Mouse (Mus musculus) liver, embryonic 16.5 days (tissue): ENCODE measurements around the gene Usp43. TPM values are rescaled to one million over a fixed set of nuclear protein-coding genes. Genes with fewer than 3 reads are reported as not detected.

Experiments
- ATAC-seq: fragments of 200-750 bp; cut with Nextera tagmentation; 2 replicates; pipeline ENCODE4 v1.8.0; 2017; ENCODE audit warnings: low read depth, mild to moderate bottlenecking, moderate number of reproducible peaks, moderate library complexity
- H3K27ac ChIP-seq: fragments of 300-500 bp; sonication (generic); 2 replicates; pipeline ENCODE4 v1.5.1; 2014; ENCODE audit warnings: mild to moderate bottlenecking, low read length
- H3K27me3 ChIP-seq: fragments of 300-500 bp; sonication (generic); 2 replicates; pipeline ENCODE4 v1.6.1; 2014; ENCODE audit warnings: low read depth, low read length, mixed read lengths; ENCODE audit not compliant: control insufficient read depth, insufficient read depth
- H3K36me3 ChIP-seq: fragments of 300-500 bp; sonication (generic); 2 replicates; pipeline ENCODE4 v1.6.1; 2014; ENCODE audit warnings: mild to moderate bottlenecking; ENCODE audit not compliant: control insufficient read depth, insufficient read depth
- H3K4me1 ChIP-seq: fragments of 300-500 bp; sonication (generic); 2 replicates; pipeline ENCODE4 v1.6.1; 2014; ENCODE audit warnings: low read depth, low read length, mixed read lengths; ENCODE audit not compliant: control insufficient read depth
- H3K4me2 ChIP-seq: fragments of 300-500 bp; sonication (generic); 2 replicates; pipeline ENCODE4 v1.6.1; 2014; ENCODE audit warnings: low read depth, low read length, mixed read lengths
- H3K4me3 ChIP-seq: fragments of 300-500 bp; sonication (generic); 2 replicates; pipeline ENCODE4 v1.5.1; 2014; ENCODE audit warnings: low read depth, mild to moderate bottlenecking, low read length
- H3K9ac ChIP-seq: fragments of 300-500 bp; sonication (generic); 2 replicates; pipeline ENCODE4 v1.6.1; 2014; ENCODE audit warnings: low read depth, low read length
- H3K9me3 ChIP-seq: fragments of 300-500 bp; sonication (generic); replicated peaks from 2 replicates; pipeline ENCODE4 v1.6.1; 2016; ENCODE audit warnings: low read length; ENCODE audit not compliant: control insufficient read depth
- WGBS: fragments of 180-500 bp; shearing (Covaris S2); extraction: QIAGEN DNeasy Blood & Tissue Kit; methylation state at CpG from one replicate; pipeline ENCODE4 v1.1.7; 2014; ENCODE audit not compliant: insufficient replicate concordance; 5-methylcytosine and 5-hydroxymethylcytosine counted together
- polyA plus RNA-seq: library from polyadenylated mRNA; unstranded; fragments of >200 nt; fragmentation: Nextera tagmentation; extraction: Ambion mirVana; gene quantifications from 2 replicates; pipeline ENCODE4 v1.2.1, GENCODE M21; 2015

Usp43 gene
- polyA plus RNA-seq, 1 experiment from 2014 or later, result 0.08 TPM

GRCm38 (mm10) chr11:67835408-67836078 lies 86.4 kb downstream of the Usp43 start:
- no peak for ATAC-seq
- Histone ChIP-seq H3K27ac (no peak overlapping the region), H3K4me1 (no peaks in the 10 kb centered on the region), H3K4me2 (no peak overlapping the region), H3K9ac (no peak overlapping the region), H3K27me3 (no peaks in the 10 kb centered on the region), H3K4me3 (no peak overlapping the region), H3K9me3 (no peaks in the 10 kb centered on the region), H3K36me3 (no peaks in the 10 kb centered on the region)
- WGBS, result 79% methylated on average over 10 of the region's 10 CpGs

- no peak overlapping the region for H3K4me3 ChIP-seq
- no peaks in the 10 kb centered on the region for H3K4me1 ChIP-seq
- no peak overlapping the region for H3K4me2 ChIP-seq
- no peaks in the 10 kb centered on the region for H3K27me3 ChIP-seq
- no peak overlapping the region for H3K9ac ChIP-seq
- no peaks in the 10 kb centered on the region for H3K9me3 ChIP-seq
- no peak overlapping the region for H3K27ac ChIP-seq
- ATAC-seq, result no peak
- H3K36me3 ChIP-seq, result no peaks in the 10 kb centered on the region
- 51% methylated on average over 5 of the region's 5 CpGs for WGBS
Observed at GRCm38 (mm10) chr11:67831820-67832219, 90.1 kb downstream of the Usp43 start.

GRCm38 (mm10) chr11:67829530-67829929 lies 92.4 kb downstream of the Usp43 start:
- H3K4me1 ChIP-seq, result no peaks in the 10 kb centered on the region
- H3K4me3 ChIP-seq, result no peak overlapping the region
- H3K36me3 ChIP-seq, result no peaks in the 10 kb centered on the region
- WGBS, result 43% methylated on average over 6 of the region's 6 CpGs
- H3K9me3 ChIP-seq, result no peaks in the 10 kb centered on the region
- H3K4me2 ChIP-seq, result no peak overlapping the region
- no peak overlapping the region for H3K27ac ChIP-seq
- ATAC-seq, result no peak
- H3K9ac ChIP-seq, result no peak overlapping the region
- no peaks in the 10 kb centered on the region for H3K27me3 ChIP-seq

GRCm38 (mm10) chr11:67828360-67829059 lies 93.4 kb downstream of the Usp43 start:
- H3K4me2 ChIP-seq, result no peak overlapping the region
- H3K9ac ChIP-seq, result no peak overlapping the region
- H3K9me3 ChIP-seq, result no peaks in the 10 kb centered on the region
- no peak for ATAC-seq
- H3K4me1 ChIP-seq, result no peaks in the 10 kb centered on the region
- no peaks in the 10 kb centered on the region for H3K27me3 ChIP-seq
- H3K36me3 ChIP-seq, result no peaks in the 10 kb centered on the region
- H3K4me3 ChIP-seq, result no peak overlapping the region
- H3K27ac ChIP-seq, result no peak overlapping the region
- WGBS, result 31% methylated on average over 12 of the region's 12 CpGs

GRCm38 (mm10) chr11:67821560-67821959 lies 100.4 kb downstream of the Usp43 start:
- no peak overlapping the region for H3K27ac ChIP-seq
- no peaks in the 10 kb centered on the region for H3K4me1 ChIP-seq
- no peaks in the 10 kb centered on the region for H3K36me3 ChIP-seq
- no peaks in the 10 kb centered on the region for H3K9me3 ChIP-seq
- H3K4me2 ChIP-seq, result no peak overlapping the region
- ATAC-seq, result no peak
- no peaks in the 10 kb centered on the region for H3K27me3 ChIP-seq
- H3K4me3 ChIP-seq, result no peak overlapping the region
- no peak overlapping the region for H3K9ac ChIP-seq
- WGBS, result 69% methylated on average over 6 of the region's 6 CpGs

- Histone ChIP-seq H3K9ac (no peak overlapping the region), H3K4me3 (no peak overlapping the region), H3K9me3 (no peaks in the 10 kb centered on the region), H3K27me3 (no peaks in the 10 kb centered on the region), H3K4me2 (no peak overlapping the region), H3K36me3 (no peaks in the 10 kb centered on the region), H3K27ac (no peak overlapping the region), H3K4me1 (no peaks in the 10 kb centered on the region)
- WGBS, result 17% methylated on average over 4 of the region's 4 CpGs
- ATAC-seq, result no peak
Observed at GRCm38 (mm10) chr11:67820221-67820620, 101.7 kb downstream of the Usp43 start.

GRCm38 (mm10) chr11:67819604-67820003 lies 102.3 kb downstream of the Usp43 start:
- 8% methylated on average over 5 of the region's 5 CpGs for WGBS
- Histone ChIP-seq H3K9me3 (no peaks in the 10 kb centered on the region), H3K27ac (no peak overlapping the region), H3K36me3 (no peaks in the 10 kb centered on the region), H3K27me3 (no peaks in the 10 kb centered on the region), H3K4me1 (no peaks in the 10 kb centered on the region), H3K4me2 (no peak overlapping the region), H3K4me3 (no peak overlapping the region), H3K9ac (no peak overlapping the region)
- ATAC-seq, result no peak

GRCm38 (mm10) chr11:67811535-67811934 lies 110.4 kb downstream of the Usp43 start:
- H3K27ac ChIP-seq, result no peak overlapping the region
- H3K36me3 ChIP-seq, result no peaks in the 10 kb centered on the region
- no peaks in the 10 kb centered on the region for H3K27me3 ChIP-seq
- no peaks in the 10 kb centered on the region for H3K4me1 ChIP-seq
- H3K4me2 ChIP-seq, result no peak overlapping the region
- H3K4me3 ChIP-seq, result no peak overlapping the region
- 52% methylated on average over 6 of the region's 6 CpGs for WGBS
- ATAC-seq, result no peak
- H3K9ac ChIP-seq, result no peak overlapping the region
- H3K9me3 ChIP-seq, result no peaks in the 10 kb centered on the region

GRCm38 (mm10) chr11:67808051-67808450 lies 113.9 kb downstream of the Usp43 start:
- Histone ChIP-seq H3K4me1 (no peaks in the 10 kb centered on the region), H3K27ac (no peak overlapping the region), H3K27me3 (no peaks in the 10 kb centered on the region), H3K4me3 (no peak overlapping the region), H3K9me3 (no peaks in the 10 kb centered on the region), H3K36me3 (no peaks in the 10 kb centered on the region), H3K9ac (no peak overlapping the region), H3K4me2 (no peak overlapping the region)
- WGBS, result 48% methylated on average over 5 of the region's 5 CpGs
- no peak for ATAC-seq
